Mouse (Mus musculus): ENCODE measurements at regions not wholly inside any gene's neighbourhood (a gene's known extent, or its start where the extent isn't known, plus 50 kb on each side); places are given as distances from the start of the nearest gene placed in this dataset.

DNA sequence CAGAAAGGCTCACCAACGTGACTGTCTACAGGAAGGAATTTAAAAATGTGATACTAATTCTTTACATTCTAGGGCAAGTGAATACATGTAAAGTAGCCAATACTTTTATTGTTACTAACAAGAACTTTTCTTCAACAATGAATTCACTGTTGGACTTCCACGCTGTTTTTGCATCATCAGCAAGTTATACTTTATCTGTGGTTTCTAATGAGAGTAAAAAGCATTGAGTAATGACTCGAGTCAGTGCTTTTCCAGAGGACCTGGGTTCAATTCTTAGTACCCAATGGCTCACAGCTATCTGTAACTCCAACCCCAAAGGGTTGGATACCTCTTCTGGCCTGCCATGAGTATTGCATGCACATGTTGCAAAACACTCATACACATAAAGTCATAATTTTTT lies 270.3 kb upstream of the Tmem161b start:
- Histone ChIP-seq H3K9ac (ENCODE audit: low read depth, low read length) (no peak overlapping the region), H3K9me3 (ENCODE audit: control insufficient read depth) (no peaks in the 10 kb centered on the region), H3K4me1 (replicated peaks; ENCODE audit: control insufficient read depth, insufficient read depth, low read length) (no peaks in the 10 kb centered on the region), H3K4me2 (replicated peaks; ENCODE audit: low read depth) (no peak overlapping the region), H3K27me3 (replicated peaks; ENCODE audit: control insufficient read depth, insufficient read depth, low read length) (no peaks in the 10 kb centered on the region), H3K4me3 (ENCODE audit: low read depth, low read length) (no peak overlapping the region), H3K36me3 (ENCODE audit: control insufficient read depth, insufficient read depth) (no peaks in the 10 kb centered on the region), H3K27ac (ENCODE audit: low read depth, low read length) (no peak overlapping the region)
- 74% methylated on average over 3 of the region's 3 CpGs for WGBS
- no peak for ATAC-seq
- no peak for TF ChIP-seq CTCF (IDR thresholded peaks at IDR 0.05; ENCODE audit: low read depth)

DNA sequence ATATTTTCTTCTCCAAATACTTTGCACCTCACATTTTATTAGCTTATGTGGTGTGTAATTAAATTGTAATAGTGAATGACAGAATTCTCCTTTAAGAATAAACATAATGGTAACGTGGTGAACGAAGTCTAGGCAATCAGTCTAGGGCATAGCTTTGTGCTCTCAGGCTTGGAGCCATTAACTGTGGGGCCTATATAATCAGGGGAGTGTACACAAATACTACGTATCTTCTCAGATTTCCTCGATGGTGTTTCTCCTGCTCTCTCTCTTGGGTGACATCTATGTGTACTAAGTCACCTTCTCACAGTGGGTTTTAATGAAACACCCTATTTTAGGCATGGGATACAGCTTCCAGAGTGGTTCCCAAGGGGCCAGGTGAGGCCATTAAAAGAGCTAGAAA lies 269.7 kb upstream of the Tmem161b start:
- H3K4me3 ChIP-seq (ENCODE audit: low read depth, low read length): no peak overlapping the region
- no peak overlapping the region for H3K9ac ChIP-seq (ENCODE audit: low read depth, low read length)
- no peaks in the 10 kb centered on the region for H3K27me3 ChIP-seq (replicated peaks; ENCODE audit: control insufficient read depth, insufficient read depth, low read length)
- no peaks in the 10 kb centered on the region for H3K4me1 ChIP-seq (replicated peaks; ENCODE audit: control insufficient read depth, insufficient read depth, low read length)
- no peak for TF ChIP-seq CTCF (IDR thresholded peaks at IDR 0.05; ENCODE audit: low read depth)
- H3K9me3 ChIP-seq (ENCODE audit: control insufficient read depth): no peaks in the 10 kb centered on the region
- H3K27ac ChIP-seq (ENCODE audit: low read depth, low read length): no peak overlapping the region
- no peak for ATAC-seq
- H3K4me2 ChIP-seq (replicated peaks; ENCODE audit: low read depth): no peak overlapping the region
- 24% methylated on average over 4 of the region's 4 CpGs for WGBS
- H3K36me3 ChIP-seq (ENCODE audit: control insufficient read depth, insufficient read depth): no peaks in the 10 kb centered on the region

DNA sequence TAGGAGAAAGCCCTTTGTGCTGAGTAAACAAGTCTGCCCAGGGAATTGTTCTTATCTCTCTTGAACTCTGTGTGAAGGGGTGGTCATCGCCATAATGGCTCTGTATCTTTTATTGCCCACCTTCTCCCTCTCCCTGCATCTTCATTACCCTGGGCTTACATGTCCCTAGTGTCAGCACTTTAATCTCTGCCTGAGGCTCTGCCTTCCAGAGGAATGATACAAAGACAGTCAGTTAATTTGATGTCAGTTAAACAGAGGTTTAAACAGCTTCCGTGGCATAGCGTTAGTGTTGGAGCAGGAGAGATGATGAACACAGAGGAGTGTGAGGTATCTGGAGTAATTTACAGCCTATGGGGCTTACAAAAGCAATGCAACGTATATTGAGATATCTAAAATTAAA lies 269.2 kb upstream of the Tmem161b start:
- Histone ChIP-seq H3K27me3 (replicated peaks; ENCODE audit: control insufficient read depth, insufficient read depth, low read length) (no peaks in the 10 kb centered on the region), H3K36me3 (ENCODE audit: control insufficient read depth, insufficient read depth) (no peaks in the 10 kb centered on the region), H3K27ac (ENCODE audit: low read depth, low read length) (no peak overlapping the region), H3K4me3 (ENCODE audit: low read depth, low read length) (no peak overlapping the region), H3K4me2 (replicated peaks; ENCODE audit: low read depth) (no peak overlapping the region), H3K4me1 (replicated peaks; ENCODE audit: control insufficient read depth, insufficient read depth, low read length) (no peaks in the 10 kb centered on the region), H3K9ac (ENCODE audit: low read depth, low read length) (no peak overlapping the region), H3K9me3 (ENCODE audit: control insufficient read depth) (no peaks in the 10 kb centered on the region)
- 18% methylated on average over 4 of the region's 4 CpGs for WGBS
- TF ChIP-seq CTCF (IDR thresholded peaks at IDR 0.05; ENCODE audit: low read depth): no peak
- ATAC-seq: no peak

DNA sequence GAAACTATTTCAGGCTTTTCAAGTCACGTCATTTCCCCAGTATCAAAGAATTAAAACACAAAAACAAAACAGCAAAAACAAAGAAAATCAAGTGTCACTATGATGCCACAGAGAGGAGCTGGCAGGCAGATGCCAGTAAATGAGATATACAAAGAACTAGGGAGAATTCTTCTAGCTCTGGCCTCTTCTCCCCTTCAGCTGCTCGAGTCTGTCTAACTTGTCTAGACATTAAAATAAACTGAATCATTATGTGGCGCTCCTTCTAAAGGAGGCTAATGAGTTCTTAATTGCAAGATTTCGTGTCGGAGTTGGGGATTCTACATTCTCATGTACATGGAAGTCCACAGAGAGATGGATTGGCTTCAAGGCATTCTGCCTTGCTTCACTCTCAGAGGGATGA lies 266.4 kb upstream of the Tmem161b start:
- no peak for TF ChIP-seq CTCF (IDR thresholded peaks at IDR 0.05; ENCODE audit: low read depth)
- Histone ChIP-seq H3K4me1 (replicated peaks; ENCODE audit: control insufficient read depth, insufficient read depth, low read length) (no peaks in the 10 kb centered on the region), H3K4me3 (ENCODE audit: low read depth, low read length) (no peak overlapping the region), H3K9me3 (ENCODE audit: control insufficient read depth) (no peaks in the 10 kb centered on the region), H3K27me3 (replicated peaks; ENCODE audit: control insufficient read depth, insufficient read depth, low read length) (no peaks in the 10 kb centered on the region), H3K27ac (ENCODE audit: low read depth, low read length) (no peak overlapping the region), H3K4me2 (replicated peaks; ENCODE audit: low read depth) (no peak overlapping the region), H3K36me3 (ENCODE audit: control insufficient read depth, insufficient read depth) (no peaks in the 10 kb centered on the region), H3K9ac (ENCODE audit: low read depth, low read length) (no peak overlapping the region)
- no peak for ATAC-seq
- WGBS: 76% methylated on average over 5 of the region's 5 CpGs

DNA sequence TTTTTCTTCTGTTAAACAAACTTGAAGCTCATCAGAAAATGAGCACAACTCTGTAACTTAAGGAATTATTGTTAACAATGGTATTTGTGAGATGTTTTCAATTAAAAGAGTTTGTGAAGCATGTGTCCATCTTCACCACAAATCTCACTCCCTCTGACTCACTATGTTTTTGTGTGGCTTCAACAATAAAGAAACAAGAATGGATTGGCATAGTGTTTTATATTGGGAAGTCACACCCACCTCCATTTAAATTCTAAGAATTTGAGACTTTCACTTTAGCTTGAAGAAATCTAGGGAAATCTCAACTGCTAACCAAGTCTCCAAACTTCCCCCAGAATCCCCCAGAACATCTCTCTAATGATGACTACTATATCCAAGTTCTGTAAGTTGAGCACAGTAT lies 243.6 kb upstream of the Tmem161b start:
- Histone ChIP-seq H3K36me3 (ENCODE audit: control insufficient read depth, insufficient read depth) (no peaks in the 10 kb centered on the region), H3K4me1 (replicated peaks; ENCODE audit: control insufficient read depth, insufficient read depth, low read length) (no peaks in the 10 kb centered on the region), H3K27ac (ENCODE audit: low read depth, low read length) (no peak overlapping the region), H3K9me3 (ENCODE audit: control insufficient read depth) (no peaks in the 10 kb centered on the region), H3K27me3 (replicated peaks; ENCODE audit: control insufficient read depth, insufficient read depth, low read length) (no peaks in the 10 kb centered on the region), H3K9ac (ENCODE audit: low read depth, low read length) (no peak overlapping the region), H3K4me2 (replicated peaks; ENCODE audit: low read depth) (no peak overlapping the region), H3K4me3 (ENCODE audit: low read depth, low read length) (no peak overlapping the region)
- no peak for TF ChIP-seq CTCF (IDR thresholded peaks at IDR 0.05; ENCODE audit: low read depth)
- no peak for ATAC-seq

DNA sequence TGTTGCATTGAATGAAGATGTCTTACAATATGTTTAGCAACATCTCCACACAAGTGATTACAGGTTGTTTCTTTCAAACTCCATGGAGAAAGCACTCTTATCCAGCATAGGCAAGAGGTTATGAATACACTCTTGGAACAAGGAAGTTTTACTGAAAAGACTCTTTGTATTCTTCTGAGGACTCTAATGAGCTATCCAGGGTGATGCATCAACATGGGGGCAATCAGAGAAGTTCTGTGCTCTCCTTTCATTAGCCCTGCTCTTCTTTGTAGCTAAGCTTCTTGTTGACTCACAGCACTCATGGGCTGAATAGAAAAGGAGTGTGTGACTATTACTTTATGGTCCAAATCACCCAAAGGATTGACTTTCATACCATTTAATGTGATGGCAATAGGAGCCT lies 242.6 kb upstream of the Tmem161b start:
- H3K36me3 ChIP-seq (ENCODE audit: control insufficient read depth, insufficient read depth): no peaks in the 10 kb centered on the region
- H3K9ac ChIP-seq (ENCODE audit: low read depth, low read length): no peak overlapping the region
- no peak overlapping the region for H3K27ac ChIP-seq (ENCODE audit: low read depth, low read length)
- H3K4me3 ChIP-seq (ENCODE audit: low read depth, low read length): no peak overlapping the region
- no peaks in the 10 kb centered on the region for H3K4me1 ChIP-seq (replicated peaks; ENCODE audit: control insufficient read depth, insufficient read depth, low read length)
- H3K27me3 ChIP-seq (replicated peaks; ENCODE audit: control insufficient read depth, insufficient read depth, low read length): no peaks in the 10 kb centered on the region
- TF ChIP-seq CTCF (IDR thresholded peaks at IDR 0.05; ENCODE audit: low read depth): no peak
- H3K4me2 ChIP-seq (replicated peaks; ENCODE audit: low read depth): no peak overlapping the region
- no peak for ATAC-seq
- no peaks in the 10 kb centered on the region for H3K9me3 ChIP-seq (ENCODE audit: control insufficient read depth)

DNA sequence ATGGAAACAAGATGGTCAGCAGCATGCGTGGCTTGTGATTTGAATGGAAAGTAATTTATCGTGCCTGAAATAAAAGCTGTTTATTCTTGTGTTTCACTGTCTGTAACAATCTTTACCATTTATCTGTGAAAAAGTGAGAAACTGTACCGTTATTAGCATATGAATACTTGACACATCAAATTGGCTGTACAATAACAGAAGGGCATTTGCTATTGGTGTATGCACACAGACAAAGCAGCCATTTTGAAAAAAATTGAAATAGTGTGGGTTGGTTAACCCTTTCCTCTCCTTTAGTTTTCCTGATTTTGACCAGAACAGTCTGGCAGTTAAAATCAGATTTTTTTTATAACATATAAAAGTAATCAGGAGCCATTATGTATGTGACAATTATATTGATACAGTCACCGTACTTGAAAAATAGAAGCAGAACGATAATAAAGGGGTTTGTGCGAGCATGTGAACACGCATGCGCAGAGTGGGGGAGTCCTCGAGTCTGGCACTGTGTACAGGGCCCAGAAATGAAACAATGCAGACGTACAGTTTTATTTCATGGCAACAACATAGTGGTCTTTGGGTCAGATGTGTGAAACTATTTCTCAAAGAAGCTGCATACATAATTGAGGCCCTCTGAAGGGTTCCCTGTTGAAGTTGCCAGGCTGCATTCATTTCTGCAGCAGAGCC lies 237.3 kb upstream of the Tmem161b start:
- 82% methylated on average over 10 of the region's 10 CpGs for WGBS

More for the DNA sequence above, 237.3 kb upstream of the Tmem161b start:
- Histone ChIP-seq H3K9me3 (ENCODE audit: control insufficient read depth) (no peaks in the 10 kb centered on the region), H3K27me3 (replicated peaks; ENCODE audit: control insufficient read depth, insufficient read depth, low read length) (no peaks in the 10 kb centered on the region), H3K9ac (ENCODE audit: low read depth, low read length) (no peak overlapping the region), H3K4me3 (ENCODE audit: low read depth, low read length) (no peak overlapping the region), H3K4me2 (replicated peaks; ENCODE audit: low read depth) (no peak overlapping the region), H3K27ac (ENCODE audit: low read depth, low read length) (no peak overlapping the region), H3K4me1 (replicated peaks; ENCODE audit: control insufficient read depth, insufficient read depth, low read length) (no peaks in the 10 kb centered on the region), H3K36me3 (ENCODE audit: control insufficient read depth, insufficient read depth) (no peaks in the 10 kb centered on the region)
- no peak for TF ChIP-seq CTCF (IDR thresholded peaks at IDR 0.05; ENCODE audit: low read depth)
- no peak for ATAC-seq
